Mouse (Mus musculus) cortical plate, adult 2 months (tissue): Measurements from ENCODE around the gene Furin. TPM values are rescaled to one million over a fixed set of nuclear protein-coding genes. Genes with fewer than 3 reads are reported as not detected.

ENCODE experiments used
- H3K27ac ChIP-seq: fragments of 200-500 bp; 2 replicates; pipeline ENCODE4 v1.5.1; 2012; ENCODE audit warnings: low read length, control low read depth, inconsistent platforms; ENCODE audit not compliant: insufficient read depth
- H3K4me1 ChIP-seq: fragments of 200-500 bp; 2 replicates; pipeline ENCODE4 v1.6.1; 2011; ENCODE audit warnings: low read length; ENCODE audit not compliant: control insufficient read depth, insufficient read depth
- H3K4me3 ChIP-seq: fragments of 200-500 bp; 2 replicates; pipeline ENCODE4 v1.5.1; 2011; ENCODE audit warnings: mild to moderate bottlenecking, low read length, control low read depth; ENCODE audit not compliant: insufficient read depth
- CTCF ChIP-seq: fragments of 200-500 bp; IDR thresholded peaks from 2 replicates; pipeline ENCODE4 v1.5.1; 2011; ENCODE audit warnings: mild to moderate bottlenecking, control low read depth, low read length; ENCODE audit not compliant: insufficient read depth; ENCODE audit errors: extremely low read depth
- POLR2A ChIP-seq: fragments of 200-500 bp; IDR thresholded peaks from 2 replicates; pipeline ENCODE4 v1.6.1; 2011; ENCODE audit warnings: mild to moderate bottlenecking, low read length, control low read depth; ENCODE audit not compliant: insufficient read depth; ENCODE audit errors: extremely low read depth
- polyA plus RNA-seq: library from polyadenylated mRNA; depleted of rRNA; stranded (reverse); fragments of >200 nt; gene quantifications from 2 replicates; pipeline ENCODE4 v1.2.3, GENCODE M21; 2012

Furin gene
- polyA plus RNA-seq, 1 experiment: 19.9 TPM

DNA sequence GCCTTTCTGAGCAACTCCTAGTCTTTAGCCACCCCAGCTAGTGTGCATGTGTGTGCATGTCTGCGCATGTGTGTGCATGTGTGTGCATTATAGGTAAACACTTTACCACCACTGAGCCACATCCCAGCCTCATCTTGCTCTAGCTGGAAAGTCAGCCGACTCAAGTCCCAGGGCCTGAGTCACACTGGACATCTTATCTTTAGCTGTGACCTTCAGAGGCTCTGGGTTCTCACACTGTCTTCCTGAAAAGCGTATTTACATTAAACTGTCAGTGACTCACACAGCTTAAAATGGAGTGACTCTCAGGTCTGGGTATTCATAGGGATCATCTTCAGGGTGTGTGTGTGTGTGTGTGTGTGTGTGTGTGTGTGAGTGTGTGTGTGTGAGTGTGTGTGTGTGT lies 30.4 kb upstream of the Furin start:
- no peak for TF ChIP-seq POLR2A
- no peak for TF ChIP-seq CTCF
- H3K4me1 ChIP-seq: peaks cover 2% of the 10 kb centered on the region; the same call in 1 of the 2 replicates
- no peak overlapping the region for H3K27ac ChIP-seq
- no peak overlapping the region for H3K4me3 ChIP-seq

DNA sequence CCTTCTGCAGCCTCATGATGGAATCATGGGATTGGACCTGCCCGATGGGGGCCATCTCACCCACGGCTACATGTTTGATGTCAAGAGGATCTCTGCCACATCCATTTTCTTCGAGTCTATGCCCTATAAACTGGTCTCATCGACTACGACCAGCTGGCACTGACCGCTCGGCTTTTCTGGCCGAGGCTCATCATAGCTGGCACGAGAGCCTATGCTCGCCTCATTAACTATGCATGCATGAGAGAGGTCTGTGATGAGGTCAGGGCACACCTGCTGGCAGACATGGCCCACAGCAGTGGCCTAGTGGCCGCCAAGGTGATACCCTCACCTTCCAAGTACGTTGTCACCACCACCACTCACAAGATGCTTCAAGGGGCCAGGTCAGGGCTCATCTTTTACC lies 24.4 kb upstream of the Furin start:
- Histone ChIP-seq H3K4me3 (no peak overlapping the region), H3K4me1 (no peaks in the 10 kb centered on the region), H3K27ac (no peak overlapping the region)
- TF ChIP-seq CTCF (no peak), POLR2A (no peak)

DNA sequence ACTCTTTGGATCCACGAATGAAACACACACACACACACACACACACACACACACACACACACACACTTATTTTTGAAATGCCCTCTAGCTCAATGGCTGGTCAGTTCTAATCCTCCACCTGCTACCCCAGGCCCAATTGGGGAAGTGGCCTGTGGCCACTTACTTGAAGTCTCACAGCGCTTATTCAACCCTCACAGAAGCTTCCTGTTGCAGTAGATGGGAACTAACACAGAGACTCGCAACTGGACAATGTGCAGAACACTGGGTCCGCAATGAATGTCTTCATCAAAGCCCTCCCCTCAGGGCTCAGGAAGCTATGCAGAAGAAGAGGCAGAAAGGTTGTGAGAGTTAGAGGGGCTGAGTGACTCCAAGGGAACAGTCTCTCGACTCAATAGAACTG lies 22.5 kb upstream of the Furin start:
- Histone ChIP-seq H3K4me3 (no peak overlapping the region), H3K4me1 (no peaks in the 10 kb centered on the region), H3K27ac (no peak overlapping the region)
- TF ChIP-seq CTCF (no peak), POLR2A (no peak)

DNA sequence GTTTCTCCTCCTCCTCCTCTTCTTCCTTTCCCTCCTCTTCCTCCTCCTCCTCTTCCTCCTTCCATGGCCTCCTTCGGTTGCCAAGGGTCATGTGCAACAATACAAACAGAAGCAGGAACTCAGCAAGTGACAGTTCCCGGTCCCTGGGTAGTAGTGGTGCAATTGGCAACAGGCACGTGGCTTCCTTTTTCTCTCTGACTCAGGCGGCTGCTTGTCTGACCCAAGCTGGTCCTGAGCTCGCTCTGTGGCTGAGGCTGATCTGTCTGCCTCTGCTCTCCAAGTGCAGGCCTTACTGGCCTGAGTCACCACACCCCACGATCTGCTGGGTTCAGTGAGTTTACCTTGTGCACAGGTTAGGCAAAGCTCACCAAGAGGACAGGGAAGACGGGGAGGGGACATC lies 21.1 kb upstream of the Furin start:
- H3K4me3 ChIP-seq: no peak overlapping the region
- no peaks in the 10 kb centered on the region for H3K4me1 ChIP-seq
- TF ChIP-seq POLR2A (no peak), CTCF (no peak)
- H3K27ac ChIP-seq: no peak overlapping the region

DNA sequence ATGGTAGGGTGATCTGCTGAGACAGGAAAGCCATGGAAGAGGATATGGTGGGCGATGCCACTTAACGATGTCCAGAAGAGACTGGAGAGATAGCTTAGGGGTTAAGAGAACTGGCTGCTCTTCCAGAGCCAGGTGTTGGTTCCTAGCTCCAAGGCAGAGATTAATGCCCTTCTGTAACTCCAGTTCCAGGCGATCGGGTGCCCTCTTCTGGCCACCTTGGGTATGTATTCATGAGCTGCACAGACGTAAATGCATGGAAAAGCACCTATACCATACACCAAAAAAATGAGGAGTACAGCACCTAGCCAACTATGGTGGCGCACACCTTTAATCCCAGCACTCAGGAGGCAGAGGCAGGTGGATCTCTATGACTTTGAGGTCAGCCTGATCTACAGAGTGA lies 19.5 kb upstream of the Furin start:
- H3K4me3 ChIP-seq: no peak overlapping the region
- H3K27ac ChIP-seq: no peak overlapping the region
- TF ChIP-seq POLR2A (no peak), CTCF (no peak)
- no peaks in the 10 kb centered on the region for H3K4me1 ChIP-seq

DNA sequence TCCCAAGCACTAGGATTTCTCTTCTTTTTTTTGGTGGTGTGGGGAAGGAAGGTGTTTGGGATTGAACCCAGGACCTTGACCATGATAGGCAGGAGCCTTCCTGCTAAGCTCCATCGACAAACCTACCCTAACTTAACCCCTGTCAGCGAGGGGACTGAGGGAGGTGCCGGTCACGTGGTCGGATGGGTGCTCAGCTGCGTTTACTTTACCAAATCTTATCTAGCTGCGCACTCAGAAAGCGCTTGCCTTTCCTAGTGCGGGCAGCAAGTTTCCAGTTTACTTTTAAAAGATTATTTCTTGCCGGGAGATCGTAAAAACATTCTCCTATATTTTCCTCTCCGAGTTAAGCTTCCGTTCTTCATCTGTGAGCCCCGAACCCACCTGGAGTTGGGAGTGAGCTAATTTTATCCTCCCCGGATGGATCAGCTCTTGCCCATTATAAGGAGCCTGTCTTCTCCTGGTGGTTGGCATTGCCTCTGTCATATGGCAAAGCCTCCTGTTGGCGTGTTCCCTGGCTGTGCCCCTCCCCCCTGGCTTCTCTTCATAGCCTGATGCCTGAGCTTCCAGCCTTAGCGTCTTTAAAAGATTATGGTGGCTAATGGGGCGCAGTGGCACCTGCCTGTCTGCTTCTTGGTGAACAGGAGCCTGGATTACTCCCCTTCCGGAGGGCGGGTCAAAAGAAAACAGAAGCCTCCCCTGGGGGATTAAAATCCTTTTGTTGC lies 17.7 kb upstream of the Furin start:
- TF ChIP-seq CTCF: no peak
- no peak for TF ChIP-seq POLR2A
- Histone ChIP-seq H3K4me1 (no peaks in the 10 kb centered on the region), H3K4me3 (no peak overlapping the region), H3K27ac (no peak overlapping the region)

DNA sequence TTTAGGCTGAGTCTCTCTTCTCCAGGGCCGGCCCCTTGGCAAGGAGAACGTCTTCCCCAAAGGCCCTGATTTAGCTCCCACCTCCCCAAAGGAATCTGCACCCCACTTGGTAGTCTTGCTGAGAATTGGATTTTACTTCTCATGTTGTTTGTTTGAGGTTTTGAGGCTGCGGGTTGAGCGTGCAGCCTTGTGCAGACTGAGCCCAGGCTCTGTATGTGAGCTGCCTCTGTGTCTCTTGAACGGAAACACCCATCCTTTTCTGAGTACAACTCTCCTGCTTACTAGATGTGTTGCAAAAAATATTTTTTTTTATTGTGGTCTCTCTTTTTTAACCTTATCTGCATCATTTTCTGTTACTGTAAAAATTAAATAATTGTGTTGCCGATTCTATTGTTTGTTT lies 16.3 kb upstream of the Furin start:
- no peak overlapping the region for H3K4me3 ChIP-seq
- H3K27ac ChIP-seq: no peak overlapping the region
- no peak for TF ChIP-seq POLR2A
- no peak for TF ChIP-seq CTCF
- no peaks in the 10 kb centered on the region for H3K4me1 ChIP-seq

DNA sequence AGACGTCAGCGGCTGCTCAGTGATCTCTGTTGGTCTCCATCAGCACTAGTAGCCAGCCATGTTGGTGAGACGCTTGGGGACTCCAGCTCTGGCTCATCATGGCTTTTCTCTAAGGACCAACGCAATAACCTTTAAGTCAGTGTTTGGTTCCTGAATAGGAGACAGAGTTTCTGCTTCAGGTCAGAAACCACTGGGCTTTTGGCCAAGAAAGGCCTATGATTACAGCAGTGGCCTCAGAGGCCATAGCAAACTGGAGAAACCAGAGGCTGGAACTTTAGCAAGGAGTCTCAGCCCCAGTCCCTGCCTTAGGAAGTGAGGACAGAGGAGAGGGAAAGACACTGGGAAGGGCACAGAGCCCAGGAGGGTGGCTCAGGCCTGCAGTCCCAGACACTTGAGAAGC lies 15.3 kb upstream of the Furin start:
- no peaks in the 10 kb centered on the region for H3K4me1 ChIP-seq
- no peak overlapping the region for H3K4me3 ChIP-seq
- TF ChIP-seq POLR2A (no peak), CTCF (no peak)
- no peak overlapping the region for H3K27ac ChIP-seq

DNA sequence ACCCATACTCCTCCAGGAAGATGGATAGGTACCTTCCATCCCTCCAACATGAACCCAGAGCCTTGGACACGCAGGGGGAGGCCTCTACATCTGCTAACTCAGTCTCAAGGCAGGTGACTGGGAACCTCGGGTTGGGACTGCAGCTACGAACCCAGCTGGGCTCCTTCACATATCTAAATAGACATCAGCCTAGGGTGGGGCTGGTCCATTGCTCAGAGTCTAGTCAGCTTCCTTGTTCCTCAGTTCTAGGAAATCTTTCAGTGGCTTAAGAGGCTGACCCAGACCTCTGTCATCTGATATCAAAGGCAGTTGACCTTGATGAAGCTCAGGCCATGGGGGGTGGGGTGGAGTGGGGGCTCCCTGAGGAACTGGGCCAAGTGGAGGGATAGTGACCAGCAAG lies 14.0 kb upstream of the Furin start:
- no peak overlapping the region for H3K27ac ChIP-seq
- H3K4me1 ChIP-seq: no peaks in the 10 kb centered on the region
- TF ChIP-seq CTCF (no peak), POLR2A (no peak)

DNA sequence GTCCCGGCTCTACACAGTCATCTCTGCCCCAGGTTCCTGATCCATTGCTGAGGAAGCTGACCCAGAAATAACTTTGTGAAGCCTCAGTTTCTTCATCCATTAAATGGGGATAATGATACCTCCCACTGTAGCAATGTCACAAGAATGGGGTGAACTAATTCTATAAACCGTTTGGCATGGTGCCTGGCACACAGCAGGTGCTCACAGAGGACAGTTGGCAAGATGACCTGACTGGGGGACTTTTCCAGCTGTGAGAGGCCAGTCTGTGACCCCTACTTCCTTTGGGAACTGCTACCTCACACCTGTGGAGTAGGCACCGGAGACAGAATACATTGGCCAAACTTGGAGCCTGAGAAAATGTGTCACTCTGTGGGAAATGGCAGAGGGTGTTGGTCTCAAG lies 12.8 kb upstream of the Furin start:
- no peaks in the 10 kb centered on the region for H3K4me1 ChIP-seq
- TF ChIP-seq POLR2A: no peak
- no peak for TF ChIP-seq CTCF
- no peak overlapping the region for H3K4me3 ChIP-seq
- H3K27ac ChIP-seq: no peak overlapping the region

More for the DNA sequence above, 14.0 kb upstream of the Furin start:
- no peak overlapping the region for H3K4me3 ChIP-seq
